Mouse (Mus musculus) bone marrow macrophage, adult 2 months (primary cell): ENCODE results near the gene Cnn1.

Experiments
- CTCF ChIP-seq: IDR thresholded peaks from 2 replicates; pipeline ENCODE4 v1.5.1; 2012; ENCODE audit warnings: low read depth, mild to moderate bottlenecking, low read length, moderate library complexity
- POLR2A ChIP-seq: IDR thresholded peaks from 2 replicates; pipeline ENCODE4 v1.6.1; 2012; ENCODE audit warnings: mild to moderate bottlenecking, low read depth, low read length, borderline replicate concordance

- TF ChIP-seq CTCF (no peak), POLR2A (no peak)
Observed at GRCm38 (mm10) chr9:22121545-22121944, 22.5 kb downstream of the Cnn1 start.
